Mouse (Mus musculus): ENCODE results near the gene Rnf41.

Gene Rnf41

DNA sequence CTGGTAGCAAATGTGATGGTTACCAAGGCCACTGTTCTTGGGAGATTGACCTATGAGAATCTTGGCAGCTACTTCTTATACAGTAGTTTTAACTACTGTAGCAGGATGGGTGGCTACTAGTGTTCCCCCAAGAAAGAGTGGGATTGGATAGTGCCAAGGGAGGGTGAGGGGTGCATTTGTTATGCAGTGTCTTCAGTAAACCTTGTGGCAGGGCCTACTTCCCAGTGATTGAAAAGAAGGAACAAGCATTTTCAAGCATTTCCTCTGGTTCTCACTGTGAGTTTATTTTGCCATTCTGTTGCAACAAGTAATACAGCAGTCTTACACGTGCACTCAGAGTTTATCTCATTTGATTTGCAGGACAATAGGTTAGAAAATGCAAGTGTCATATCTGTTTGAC lies 1.1 kb downstream of the Rnf41 start:
- in situ Hi-C loops (cut with MboI; ENCODE audit: low pct_unique_long_range_greater_than_20kb in 1 of 2, low sequenced_read_pairs in 2 of 2, unreplicated experiment in 1 of 2) = no loop called here

DNA sequence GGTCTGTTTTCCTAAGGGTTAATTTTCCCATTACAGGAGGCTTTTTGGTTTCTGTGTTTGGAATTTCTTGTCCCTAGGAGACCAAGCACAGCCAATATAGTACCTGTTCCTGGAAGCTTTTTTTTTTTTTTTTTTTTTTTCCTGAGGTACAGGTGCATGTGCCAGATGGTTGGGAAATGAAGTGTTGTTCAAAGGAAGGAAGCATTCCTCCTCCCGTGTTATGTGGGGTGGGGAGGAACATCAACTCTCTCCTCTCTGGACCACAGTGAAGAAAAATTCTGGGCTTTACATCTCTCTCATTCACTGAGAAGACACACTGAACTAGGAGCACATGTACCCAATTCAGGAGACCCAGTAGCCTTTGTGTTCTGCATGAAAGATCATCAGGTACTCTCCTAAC lies 1.6 kb downstream of the Rnf41 start:
- in situ Hi-C loops (cut with MboI; ENCODE audit: low pct_unique_long_range_greater_than_20kb in 1 of 2, low sequenced_read_pairs in 2 of 2, unreplicated experiment in 1 of 2) = no loop called here

DNA sequence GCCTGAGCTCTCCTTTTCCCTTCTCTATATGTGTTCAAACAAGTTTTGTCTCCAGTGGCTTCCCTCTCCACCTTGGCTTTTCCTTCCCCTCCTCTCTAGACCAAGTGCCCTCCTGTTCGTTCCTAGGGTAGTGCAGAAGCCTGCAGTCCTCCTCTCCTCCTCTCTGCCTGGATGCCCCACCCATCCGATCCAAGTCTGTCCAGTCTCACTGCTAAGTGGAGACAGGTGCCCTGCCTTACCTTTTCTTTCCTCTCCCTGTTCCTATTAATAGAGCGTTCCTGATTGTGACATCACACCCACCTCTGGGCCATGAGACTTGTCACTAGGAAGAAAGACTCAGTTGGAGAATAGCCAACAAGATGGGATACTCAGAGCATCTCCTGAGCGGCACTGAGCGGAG lies 3.4 kb downstream of the Rnf41 start:
- in situ Hi-C loops (cut with MboI; ENCODE audit: low pct_unique_long_range_greater_than_20kb in 1 of 2, low sequenced_read_pairs in 2 of 2, unreplicated experiment in 1 of 2) = no loop called here

DNA sequence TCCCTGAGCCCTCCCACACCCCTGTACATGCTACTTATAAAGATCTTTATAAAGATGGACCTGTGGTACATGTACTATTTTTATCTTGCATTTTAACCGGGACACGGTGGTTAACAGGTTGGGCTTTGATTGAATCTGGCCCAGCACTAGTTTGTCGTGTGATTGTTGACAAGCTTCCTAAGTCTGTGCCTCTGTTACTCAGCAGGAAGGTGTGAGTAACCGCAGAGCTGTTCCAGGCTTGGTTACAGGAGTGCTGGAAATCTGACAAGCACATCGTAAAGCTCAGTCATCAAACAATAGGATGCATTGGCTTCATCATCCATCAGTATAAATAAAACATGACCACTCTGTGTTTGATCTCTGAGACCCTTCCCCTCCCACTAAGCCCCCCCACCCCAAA lies 11.0 kb downstream of the Rnf41 start:
- in situ Hi-C loops (cut with MboI; ENCODE audit: low pct_unique_long_range_greater_than_20kb in 1 of 2, low sequenced_read_pairs in 2 of 2, unreplicated experiment in 1 of 2) = no loop called here

DNA sequence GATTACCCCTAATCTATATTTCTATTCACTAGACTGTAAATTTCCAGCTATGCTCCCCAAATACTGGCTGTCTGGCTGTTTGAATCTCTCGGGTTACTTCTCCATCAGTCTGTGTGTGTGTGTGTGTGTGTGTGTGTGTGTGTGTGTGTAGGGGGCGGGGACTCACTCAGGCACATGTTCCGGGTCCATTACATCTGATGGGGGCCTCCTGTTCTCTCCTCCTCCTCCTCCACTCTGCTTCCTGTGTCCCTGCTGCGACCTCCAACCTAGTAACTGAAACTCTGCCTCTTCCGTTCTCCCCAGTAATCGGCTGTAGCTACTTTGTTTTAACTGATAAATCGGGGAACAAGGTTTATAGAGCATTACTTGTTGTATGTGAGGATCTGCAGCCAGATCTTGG lies 13.1 kb downstream of the Rnf41 start:
- in situ Hi-C loops (cut with MboI; ENCODE audit: low pct_unique_long_range_greater_than_20kb in 1 of 2, low sequenced_read_pairs in 2 of 2, unreplicated experiment in 1 of 2) = no loop called here

DNA sequence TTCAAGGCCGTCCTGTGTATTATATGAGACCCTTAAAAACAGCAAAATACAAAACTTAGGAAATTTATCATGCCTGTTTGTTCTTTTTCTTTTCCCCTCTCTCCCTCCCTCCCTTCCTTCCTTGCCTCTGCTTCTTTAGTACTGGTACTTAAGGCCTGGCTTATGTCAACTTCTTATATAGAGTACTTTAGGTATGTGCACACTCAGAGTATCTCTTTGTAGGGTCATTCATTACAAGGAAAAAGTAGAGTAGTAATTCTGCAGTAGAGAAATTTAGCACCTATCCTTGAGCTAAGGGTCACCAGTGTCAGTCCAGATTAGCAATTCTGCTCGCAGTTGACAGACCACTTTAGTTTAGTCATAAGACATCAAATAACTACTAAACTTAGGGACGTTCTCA lies 13.8 kb downstream of the Rnf41 start:
- in situ Hi-C loops (cut with MboI; ENCODE audit: low pct_unique_long_range_greater_than_20kb in 1 of 2, low sequenced_read_pairs in 2 of 2, unreplicated experiment in 1 of 2) = no loop called here

DNA sequence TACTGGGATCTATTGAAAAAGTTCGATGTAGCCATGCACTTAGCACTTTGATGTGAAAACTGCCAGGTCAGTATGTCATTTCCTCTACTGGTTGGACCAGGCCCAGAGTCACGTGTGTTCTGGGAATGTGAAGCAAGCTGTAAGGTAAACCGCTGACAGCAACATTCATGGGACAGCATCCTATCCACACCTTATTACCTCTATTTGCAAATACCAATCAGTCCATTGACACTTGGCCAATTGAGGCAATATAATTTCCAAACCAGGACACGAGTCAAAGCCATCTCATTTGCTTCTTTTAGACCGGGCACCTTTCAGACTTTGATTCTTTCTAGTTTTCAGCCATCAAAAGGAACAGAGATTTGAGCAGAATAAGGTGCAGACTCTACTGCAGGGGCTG lies 17.6 kb downstream of the Rnf41 start:
- in situ Hi-C loops (cut with MboI; ENCODE audit: low pct_unique_long_range_greater_than_20kb in 1 of 2, low sequenced_read_pairs in 2 of 2, unreplicated experiment in 1 of 2) = no loop called here

DNA sequence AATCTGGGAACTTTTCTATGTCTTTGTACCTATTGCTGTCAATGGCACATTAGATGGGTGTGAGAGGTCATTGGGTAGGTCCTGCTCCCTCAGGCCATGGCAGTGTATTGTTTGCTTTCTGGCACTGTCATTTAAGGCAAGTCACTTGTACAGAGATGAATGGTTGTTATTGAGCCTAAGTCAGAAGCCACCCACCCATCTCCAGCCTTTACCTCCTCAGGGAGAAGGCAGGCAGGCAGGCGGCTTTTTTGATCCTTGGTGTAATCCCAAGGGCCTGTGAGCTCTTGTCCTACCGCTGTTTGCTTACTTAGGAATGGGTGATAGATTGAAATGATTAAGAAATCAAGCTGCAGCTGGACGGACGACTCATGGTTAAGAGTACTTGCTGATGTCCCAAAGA lies 18.0 kb downstream of the Rnf41 start:
- in situ Hi-C loops (cut with MboI; ENCODE audit: low pct_unique_long_range_greater_than_20kb in 1 of 2, low sequenced_read_pairs in 2 of 2, unreplicated experiment in 1 of 2) = no loop called here

DNA sequence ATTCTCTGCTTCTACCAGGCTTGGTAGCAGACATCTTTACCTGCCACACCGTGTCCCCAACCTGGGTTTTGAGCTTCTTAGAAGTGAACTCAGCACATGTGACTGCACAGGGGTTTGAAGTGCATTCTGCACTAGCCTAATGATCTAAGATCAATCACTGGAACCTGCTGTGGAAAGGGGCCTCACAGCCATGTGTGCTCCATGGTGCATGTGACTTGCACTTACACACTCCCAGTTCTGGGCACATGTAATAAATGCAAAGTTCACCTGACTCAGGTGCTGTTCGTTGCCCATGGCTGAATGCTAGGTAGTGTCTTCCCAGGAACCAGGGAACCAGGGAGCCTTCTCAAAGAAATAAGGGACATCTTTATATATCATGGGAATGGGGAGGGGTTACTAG lies 22.0 kb downstream of the Rnf41 start:
- in situ Hi-C loops (cut with MboI; ENCODE audit: low pct_unique_long_range_greater_than_20kb in 1 of 2, low sequenced_read_pairs in 2 of 2, unreplicated experiment in 1 of 2) = no loop called here

DNA sequence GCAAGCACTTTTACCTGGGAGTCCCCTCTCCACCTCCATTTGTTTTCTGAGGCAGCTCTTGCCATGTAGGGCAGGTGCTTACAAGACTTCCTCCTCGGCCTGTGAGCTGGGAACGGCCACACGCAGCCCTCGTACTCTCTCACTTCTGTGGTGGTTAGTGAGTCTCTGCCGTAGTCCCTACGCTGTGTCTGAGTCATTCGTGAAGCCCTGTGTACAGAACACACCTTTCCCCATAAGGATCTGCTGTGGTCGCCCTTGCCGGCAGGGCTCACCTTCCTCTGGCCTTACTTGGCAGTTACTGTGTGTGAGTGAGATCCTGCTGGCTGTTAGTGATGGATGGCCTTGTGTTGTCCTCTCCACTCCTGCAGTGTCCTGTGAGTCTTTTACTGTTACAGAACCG lies 23.2 kb downstream of the Rnf41 start:
- in situ Hi-C loops (cut with MboI; ENCODE audit: low pct_unique_long_range_greater_than_20kb in 1 of 2, low sequenced_read_pairs in 2 of 2, unreplicated experiment in 1 of 2) = no loop called here

DNA sequence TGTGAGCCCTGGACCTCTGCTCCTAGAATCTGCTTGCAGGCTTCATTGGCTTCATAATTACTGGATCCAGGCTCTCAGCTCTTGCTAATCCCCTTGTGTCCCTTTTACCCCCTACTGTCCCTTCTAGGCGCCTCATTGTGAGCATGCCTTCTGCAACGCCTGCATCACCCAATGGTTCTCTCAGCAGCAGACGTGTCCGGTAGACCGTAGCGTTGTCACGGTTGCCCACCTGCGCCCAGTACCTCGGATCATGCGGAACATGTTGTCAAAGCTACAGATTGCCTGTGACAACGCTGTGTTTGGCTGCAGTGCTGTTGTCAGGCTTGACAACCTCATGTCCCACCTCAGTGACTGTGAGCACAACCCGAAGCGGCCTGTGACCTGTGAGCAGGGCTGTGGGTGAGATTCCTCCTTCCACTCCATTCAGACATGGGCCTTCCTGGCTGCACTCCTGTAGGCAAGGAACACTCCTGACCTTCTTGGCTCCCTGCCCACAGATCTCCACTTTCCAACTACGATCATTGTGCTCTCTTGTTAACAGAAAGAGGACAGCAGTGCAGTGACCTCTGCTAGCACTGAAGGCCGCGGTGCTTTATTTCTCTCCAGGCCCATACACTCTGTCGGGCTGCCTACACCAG lies 23.8 kb downstream of the Rnf41 start:
- in situ Hi-C loops (cut with MboI; ENCODE audit: low pct_unique_long_range_greater_than_20kb in 1 of 2, low sequenced_read_pairs in 2 of 2, unreplicated experiment in 1 of 2) = no loop called here

DNA sequence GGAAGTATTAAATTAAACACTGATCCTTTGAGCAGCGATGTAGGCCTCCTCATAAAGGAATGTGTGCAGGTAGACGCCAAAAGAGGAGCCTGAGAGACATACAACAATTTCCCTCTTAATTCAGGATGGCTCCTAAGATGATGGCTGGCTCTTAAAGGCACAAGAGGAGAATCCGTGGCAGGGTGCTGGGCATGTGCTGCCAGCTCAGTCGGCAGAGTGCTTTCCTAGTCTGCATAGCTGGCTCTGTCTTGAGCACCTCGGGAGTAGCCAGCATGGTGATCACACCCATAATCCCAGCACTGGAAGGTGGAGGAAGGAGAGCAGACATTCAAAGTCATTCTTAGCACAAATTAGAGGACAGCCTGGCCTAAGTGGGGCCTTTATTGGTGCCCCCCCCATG lies 24.4 kb downstream of the Rnf41 start:
- in situ Hi-C loops (cut with MboI; ENCODE audit: low pct_unique_long_range_greater_than_20kb in 1 of 2, low sequenced_read_pairs in 2 of 2, unreplicated experiment in 1 of 2) = no loop called here

DNA sequence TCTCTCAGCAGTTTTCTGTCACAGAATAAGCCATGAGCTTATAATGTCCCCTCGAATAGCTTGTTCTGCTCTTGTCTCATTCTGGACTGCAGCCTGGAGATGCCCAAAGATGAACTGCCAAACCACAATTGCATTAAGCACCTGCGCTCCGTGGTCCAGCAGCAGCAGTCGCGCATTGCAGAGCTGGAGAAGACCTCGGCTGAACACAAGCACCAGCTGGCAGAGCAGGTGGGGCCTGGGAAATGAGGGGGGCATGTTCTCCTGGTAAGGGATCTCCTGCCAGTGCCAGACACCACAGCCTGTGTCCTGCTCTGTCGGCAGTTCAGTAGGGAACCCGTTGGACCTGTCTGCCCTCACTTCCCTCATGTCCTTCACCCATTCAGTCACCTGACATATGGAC lies 24.9 kb downstream of the Rnf41 start:
- in situ Hi-C loops (cut with MboI; ENCODE audit: low pct_unique_long_range_greater_than_20kb in 1 of 2, low sequenced_read_pairs in 2 of 2, unreplicated experiment in 1 of 2) = no loop called here

DNA sequence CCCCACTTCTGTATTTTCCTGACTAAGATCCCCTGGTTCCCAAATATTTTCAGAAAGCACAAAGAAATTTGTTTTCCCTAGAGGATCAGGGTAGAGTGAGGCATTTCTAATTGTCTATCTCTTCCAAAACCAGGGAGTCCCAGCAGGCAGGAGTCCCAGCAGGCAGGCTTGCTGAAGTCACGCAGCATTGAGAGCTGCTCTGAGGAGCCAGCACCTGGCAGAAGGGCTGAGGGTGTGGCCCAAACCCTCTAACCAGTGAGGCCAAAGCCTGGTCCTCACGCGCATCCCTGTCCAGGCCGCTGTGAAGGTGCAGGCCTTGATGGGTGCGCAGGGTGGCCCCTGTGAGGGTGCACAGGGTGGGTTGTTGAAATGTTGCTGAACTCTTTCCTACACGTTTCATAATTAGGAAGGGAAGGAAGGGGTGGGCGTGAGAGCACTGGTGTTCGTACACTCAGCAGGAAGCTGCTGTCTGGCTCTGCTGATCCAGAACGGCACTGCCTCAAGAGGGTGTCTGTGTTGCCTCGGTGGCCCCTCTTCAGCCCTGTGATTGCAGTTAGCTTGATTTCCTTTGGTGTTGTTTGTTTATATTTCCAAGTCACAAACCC lies 27.3 kb downstream of the Rnf41 start:
- in situ Hi-C loops (cut with MboI; ENCODE audit: low pct_unique_long_range_greater_than_20kb in 1 of 2, low sequenced_read_pairs in 2 of 2, unreplicated experiment in 1 of 2) = no loop called here

DNA sequence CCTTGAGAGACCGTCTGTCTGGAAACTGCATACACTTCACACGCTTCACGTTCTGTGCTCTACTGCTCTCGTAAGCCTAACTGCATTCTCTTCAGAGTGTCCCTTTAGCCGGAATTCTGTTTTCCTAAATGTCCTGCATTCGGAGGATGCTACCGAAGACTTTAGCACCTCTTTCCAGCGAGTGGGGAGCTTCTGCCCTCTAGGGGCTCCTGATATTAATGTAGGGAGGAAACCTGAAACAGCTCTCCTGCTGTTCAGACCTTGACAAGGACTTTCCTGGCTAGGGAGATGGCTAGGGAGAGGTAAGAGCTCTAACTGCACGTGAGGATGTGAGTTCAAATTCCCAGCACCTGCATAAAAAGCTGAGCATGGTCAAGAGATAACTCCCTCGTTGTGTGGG lies 28.9 kb downstream of the Rnf41 start:
- in situ Hi-C loops (cut with MboI; ENCODE audit: low pct_unique_long_range_greater_than_20kb in 1 of 2, low sequenced_read_pairs in 2 of 2, unreplicated experiment in 1 of 2) = no loop called here

DNA sequence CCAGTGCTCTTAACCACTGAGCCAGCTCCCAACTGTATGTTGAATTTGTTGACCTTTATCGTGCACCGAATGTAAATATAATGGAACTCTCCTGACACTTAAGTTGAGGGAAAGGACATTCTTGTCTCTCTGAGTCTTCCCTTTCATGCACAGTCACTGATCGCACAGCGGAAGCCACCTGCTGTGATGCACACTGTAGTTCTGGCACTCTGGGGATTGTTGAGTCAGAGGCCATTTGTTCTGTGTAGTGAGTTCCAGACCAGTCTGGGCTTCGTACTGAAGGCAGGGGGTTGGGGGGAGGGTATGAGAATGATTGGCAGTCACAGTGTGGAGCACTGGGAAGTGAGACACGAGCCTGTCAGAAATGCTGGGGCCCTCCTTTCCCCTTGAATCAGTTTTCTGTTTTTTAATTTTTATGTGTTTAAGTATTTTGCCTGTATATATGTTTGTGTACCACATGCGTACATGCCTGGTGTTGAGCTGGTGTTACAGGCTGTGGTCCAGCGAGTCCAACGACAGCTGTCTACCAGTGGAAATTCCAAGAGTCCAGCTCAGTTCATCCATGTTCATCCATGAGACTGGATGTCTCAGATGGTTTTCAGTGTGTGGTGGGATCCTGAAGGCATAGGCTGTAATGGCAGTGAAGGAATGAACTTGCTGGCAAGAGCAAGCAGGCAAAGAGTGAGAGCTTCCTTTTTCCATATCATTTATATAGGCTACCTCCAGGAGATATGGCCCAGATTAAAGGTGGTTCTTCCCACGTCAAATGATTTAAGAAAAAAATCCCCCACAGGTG lies 30.1 kb downstream of the Rnf41 start:
- in situ Hi-C loops (cut with MboI; ENCODE audit: low pct_unique_long_range_greater_than_20kb in 1 of 2, low sequenced_read_pairs in 2 of 2, unreplicated experiment in 1 of 2) = no loop called here

DNA sequence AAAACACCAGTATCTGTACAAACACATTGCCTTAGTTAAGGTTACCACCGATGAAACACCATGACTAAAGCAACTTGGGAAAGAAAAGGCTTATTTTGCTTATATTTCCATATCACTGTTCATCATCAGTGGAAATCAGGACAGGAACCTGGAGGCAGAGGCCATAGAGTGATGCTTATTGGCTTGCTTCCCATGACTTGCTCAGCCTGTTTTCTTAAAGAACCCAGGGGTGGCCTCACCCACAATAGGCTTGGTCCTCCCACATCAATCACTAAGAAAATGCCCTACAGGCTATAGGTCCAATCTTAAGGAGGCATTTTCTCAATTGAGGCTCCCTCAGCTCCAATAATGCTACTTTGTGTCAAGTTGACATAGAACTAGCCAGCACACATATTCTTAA lies 31.3 kb downstream of the Rnf41 start:
- in situ Hi-C loops (cut with MboI; ENCODE audit: low pct_unique_long_range_greater_than_20kb in 1 of 2, low sequenced_read_pairs in 2 of 2, unreplicated experiment in 1 of 2) = no loop called here

DNA sequence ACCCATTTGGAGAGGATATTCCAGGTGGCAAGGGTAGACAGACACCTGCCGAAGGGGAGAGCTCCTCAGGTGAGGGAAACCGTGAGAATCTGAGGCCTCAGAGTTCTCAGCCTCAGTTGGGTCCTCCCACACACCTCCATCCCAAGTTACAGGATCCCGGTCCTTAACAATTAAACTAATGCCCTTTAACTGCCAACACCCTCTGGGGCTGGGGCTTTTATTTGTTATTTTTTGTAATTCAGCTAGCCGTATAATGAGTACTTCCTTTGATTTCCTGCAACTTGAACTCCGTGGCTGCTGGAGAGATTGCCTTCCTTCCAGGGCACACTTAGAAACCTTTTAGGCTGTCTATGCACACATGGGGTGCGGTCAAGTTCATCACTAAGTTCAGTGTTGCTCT lies 32.9 kb downstream of the Rnf41 start:
- in situ Hi-C loops (cut with MboI; ENCODE audit: low pct_unique_long_range_greater_than_20kb in 1 of 2, low sequenced_read_pairs in 2 of 2, unreplicated experiment in 1 of 2) = no loop called here

DNA sequence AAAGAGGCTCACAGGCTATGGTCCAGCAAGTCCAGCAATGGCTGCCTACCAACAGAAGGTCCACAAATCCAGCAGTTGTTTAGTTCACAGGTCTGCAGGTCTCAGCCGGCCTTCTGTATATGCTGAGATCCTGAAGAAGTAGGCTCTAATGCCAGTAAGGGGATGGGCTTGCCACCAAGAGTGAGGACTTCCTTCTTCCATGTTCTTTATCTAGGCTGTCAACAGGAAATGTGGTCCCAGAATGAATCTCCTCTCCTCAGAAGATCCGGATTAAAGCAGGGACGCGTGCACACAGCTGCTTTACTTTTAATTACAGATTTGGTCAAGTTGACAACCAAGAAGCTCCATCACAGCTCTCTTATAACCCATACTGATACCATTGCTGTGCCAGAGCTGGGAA lies 34.0 kb downstream of the Rnf41 start:
- in situ Hi-C loops (cut with MboI; ENCODE audit: low pct_unique_long_range_greater_than_20kb in 1 of 2, low sequenced_read_pairs in 2 of 2, unreplicated experiment in 1 of 2) = no loop called here

DNA sequence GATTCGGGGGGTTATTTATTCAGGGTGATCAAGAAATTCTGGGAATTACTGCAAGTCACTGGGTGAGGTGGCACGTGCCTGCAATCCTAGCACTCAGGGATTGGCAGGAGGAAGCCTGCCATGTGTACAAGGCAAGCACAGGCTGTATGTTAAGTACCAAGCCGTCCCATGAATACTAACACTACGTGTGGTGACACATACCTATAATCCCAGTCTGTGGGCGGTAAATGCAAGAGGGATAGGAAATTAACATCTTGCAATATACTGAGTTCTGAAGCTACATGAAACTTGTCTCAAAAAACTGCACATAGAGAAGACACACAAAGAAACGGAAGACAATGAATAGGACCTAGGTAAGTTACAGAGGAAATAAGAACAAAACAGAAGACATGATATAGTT lies 39.6 kb downstream of the Rnf41 start:
- in situ Hi-C loops (cut with MboI; ENCODE audit: low pct_unique_long_range_greater_than_20kb in 1 of 2, low sequenced_read_pairs in 2 of 2, unreplicated experiment in 1 of 2) = loop anchor here in 1 of 2 experiments (10.0 kb wide), 1 partner anchor 106 kb away; no protein-coding TSS in a partner anchor

Measured in mouse embryonic stem cell (cell line).